Mouse (Mus musculus): ENCODE measurements at regions not wholly inside any gene's neighbourhood (a gene's known extent, or its start where the extent isn't known, plus 50 kb on each side); places are given as distances from the start of the nearest gene placed in this dataset.

- TF ChIP-seq CTCF (IDR thresholded peaks at IDR 0.05; ENCODE audit: low read depth) (no peak), EP300 (optimal IDR thresholded peaks at IDR 0.05) (no peak)
Observed at GRCm38 (mm10) chr10:96297658-96298057, 161.3 kb downstream of the Gm5426 start.

Measured in stomach, postnatal 0 days (tissue).